Mouse (Mus musculus): Measurements from ENCODE around the gene Trim62. TPM values are rescaled to one million over a fixed set of nuclear protein-coding genes. Genes with fewer than 3 reads are reported as not detected.
"Not testable (repeated sequence)": the region's sequence is repeated elsewhere in the genome, so short reads cannot be mapped to it uniquely, and the experiment has no call there.

Trim62 gene
- polyA plus RNA-seq, 1 experiment from 2014 or later, result 2.6 TPM

- TF ChIP-seq CTCF (IDR thresholded peaks at IDR 0.05; ENCODE audit: low read depth) (no peak), EP300 (optimal IDR thresholded peaks at IDR 0.05) (no peak)
- whole genome bisulfite sequencing, result 43% methylated on average over 2 of the region's 2 CpGs
- H3K36me3 ChIP-seq (ENCODE audit: control insufficient read depth, insufficient read depth, low read length), result no peaks in the 10 kb centered on the region
- no peak overlapping the region for H3K27ac ChIP-seq (replicated peaks)
- H3K4me3 ChIP-seq (ENCODE audit: low read depth, low read length), result no peak overlapping the region
- H3K9ac ChIP-seq (ENCODE audit: low read length), result no peak overlapping the region
- ATAC-seq (ENCODE audit: low FRiP score, low TSS enrichment) (no peak), DNase-seq (ENCODE audit: low spot score) (no peak)
- no peaks in the 10 kb centered on the region for H3K9me3 ChIP-seq (ENCODE audit: control insufficient read depth, low read length)
- no peaks in the 10 kb centered on the region for H3K27me3 ChIP-seq (ENCODE audit: control insufficient read depth, insufficient read depth, low read length)
- H3K4me2 ChIP-seq (replicated peaks; ENCODE audit: low read depth), result no peak overlapping the region
- no peaks in the 10 kb centered on the region for H3K4me1 ChIP-seq (replicated peaks; ENCODE audit: control insufficient read depth, insufficient read depth)
Observed at GRCm38 (mm10) chr4:128857212-128857611, 26.2 kb upstream of the Trim62 start.

- not testable (repeated sequence) for H3K9ac ChIP-seq (ENCODE audit: low read length); H3K9me3 ChIP-seq (ENCODE audit: control insufficient read depth, low read length); ATAC-seq (ENCODE audit: low FRiP score, low TSS enrichment); H3K4me3 ChIP-seq (ENCODE audit: low read depth, low read length); H3K27me3 ChIP-seq (ENCODE audit: control insufficient read depth, insufficient read depth, low read length); H3K36me3 ChIP-seq (ENCODE audit: control insufficient read depth, insufficient read depth, low read length); H3K4me2 ChIP-seq (replicated peaks; ENCODE audit: low read depth); H3K4me1 ChIP-seq (replicated peaks; ENCODE audit: control insufficient read depth, insufficient read depth); H3K27ac ChIP-seq (replicated peaks)
- peak; percentile 81 for TF ChIP-seq CTCF (IDR thresholded peaks at IDR 0.05; ENCODE audit: low read depth)
- peak; percentile 81 for DNase-seq (ENCODE audit: low spot score)
Observed at GRCm38 (mm10) chr4:128858226-128858625, 25.2 kb upstream of the Trim62 start.

GRCm38 (mm10) chr4:128858878-128859277 is 24.5 kb upstream of the Trim62 start:
- H3K4me3 ChIP-seq (ENCODE audit: low read depth, low read length), result no peak overlapping the region
- no peaks in the 10 kb centered on the region for H3K27me3 ChIP-seq (ENCODE audit: control insufficient read depth, insufficient read depth, low read length)
- no peaks in the 10 kb centered on the region for H3K36me3 ChIP-seq (ENCODE audit: control insufficient read depth, insufficient read depth, low read length)
- DNase-seq (ENCODE audit: low spot score) (no peak), ATAC-seq (ENCODE audit: low FRiP score, low TSS enrichment) (no peak)
- no peaks in the 10 kb centered on the region for H3K9me3 ChIP-seq (ENCODE audit: control insufficient read depth, low read length)
- no peak overlapping the region for H3K27ac ChIP-seq (replicated peaks)
- no peak overlapping the region for H3K4me2 ChIP-seq (replicated peaks; ENCODE audit: low read depth)
- peak; percentile 46 for TF ChIP-seq CTCF (IDR thresholded peaks at IDR 0.05; ENCODE audit: low read depth)
- TF ChIP-seq EP300 (optimal IDR thresholded peaks at IDR 0.05), result no peak
- no peaks in the 10 kb centered on the region for H3K4me1 ChIP-seq (replicated peaks; ENCODE audit: control insufficient read depth, insufficient read depth)
- WGBS, result 69% methylated on average over 4 of the region's 4 CpGs
- H3K9ac ChIP-seq (ENCODE audit: low read length), result no peak overlapping the region

DNA sequence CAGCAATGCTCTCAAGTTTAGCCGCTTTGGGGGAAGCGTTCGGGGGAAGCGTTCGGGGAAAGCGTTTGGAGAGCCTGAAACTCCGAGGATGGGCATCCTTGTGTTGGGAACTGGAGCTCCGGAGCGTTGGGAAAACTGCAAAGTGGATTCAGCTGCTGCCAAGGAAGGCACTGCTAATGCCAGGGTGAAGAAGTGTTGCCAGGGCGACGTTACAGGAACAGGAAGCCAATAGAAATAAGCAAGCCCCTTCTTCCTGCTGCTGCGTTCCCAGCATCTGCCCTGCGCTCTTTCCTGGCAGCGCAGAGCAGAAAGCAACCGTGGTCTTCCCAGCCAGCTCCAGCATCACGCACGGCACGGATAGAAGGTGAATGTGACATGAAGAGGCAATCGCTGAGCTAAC is 10.4 kb upstream of the Trim62 start:
- WGBS, result 54% methylated on average over 19 of the region's 19 CpGs
- H3K9me3 ChIP-seq (ENCODE audit: control insufficient read depth, low read length), result no peaks in the 10 kb centered on the region
- no peak overlapping the region for H3K9ac ChIP-seq (ENCODE audit: low read length)
- no peak overlapping the region for H3K27ac ChIP-seq (replicated peaks)
- TF ChIP-seq EP300 (optimal IDR thresholded peaks at IDR 0.05) (no peak), CTCF (IDR thresholded peaks at IDR 0.05; ENCODE audit: low read depth) (no peak)
- ATAC-seq (ENCODE audit: low FRiP score, low TSS enrichment), result no peak
- no peak for DNase-seq (ENCODE audit: low spot score)
- no peak overlapping the region for H3K4me2 ChIP-seq (replicated peaks; ENCODE audit: low read depth)
- H3K36me3 ChIP-seq (ENCODE audit: control insufficient read depth, insufficient read depth, low read length), result no peaks in the 10 kb centered on the region
- H3K4me3 ChIP-seq (ENCODE audit: low read depth, low read length), result no peak overlapping the region
- no peaks in the 10 kb centered on the region for H3K27me3 ChIP-seq (ENCODE audit: control insufficient read depth, insufficient read depth, low read length)
- H3K4me1 ChIP-seq (replicated peaks; ENCODE audit: control insufficient read depth, insufficient read depth), result no peaks in the 10 kb centered on the region

DNA sequence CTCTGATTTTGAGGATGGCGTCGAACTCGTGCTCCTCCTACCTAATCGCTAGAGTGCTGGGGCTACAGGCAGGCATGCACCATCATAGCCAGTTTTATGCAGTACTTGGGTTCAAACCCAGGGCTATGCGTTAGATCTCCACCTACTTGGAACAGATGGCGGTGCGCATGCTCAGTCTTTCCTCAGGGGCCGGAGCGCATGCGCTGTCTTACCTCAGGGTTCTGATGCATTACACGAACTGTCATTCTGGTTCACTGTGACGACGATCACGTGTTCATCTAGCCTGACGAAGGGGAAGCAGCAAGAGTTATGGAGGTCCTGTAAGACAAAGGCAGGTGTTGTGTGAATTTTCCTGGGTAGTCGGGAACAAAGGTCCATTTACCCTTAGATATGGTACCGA is 9.3 kb upstream of the Trim62 start:
- Histone ChIP-seq H3K9ac (ENCODE audit: low read length) (no peak overlapping the region), H3K9me3 (ENCODE audit: control insufficient read depth, low read length) (no peaks in the 10 kb centered on the region), H3K36me3 (ENCODE audit: control insufficient read depth, insufficient read depth, low read length) (no peaks in the 10 kb centered on the region), H3K4me2 (replicated peaks; ENCODE audit: low read depth) (no peak overlapping the region), H3K4me3 (ENCODE audit: low read depth, low read length) (no peak overlapping the region), H3K4me1 (replicated peaks; ENCODE audit: control insufficient read depth, insufficient read depth) (no peaks in the 10 kb centered on the region), H3K27ac (replicated peaks) (no peak overlapping the region), H3K27me3 (ENCODE audit: control insufficient read depth, insufficient read depth, low read length) (no peaks in the 10 kb centered on the region)
- 92% methylated on average over 17 of the region's 17 CpGs for WGBS
- ATAC-seq (ENCODE audit: low FRiP score, low TSS enrichment) (no peak), DNase-seq (ENCODE audit: low spot score) (no peak)
- no peak for TF ChIP-seq EP300 (optimal IDR thresholded peaks at IDR 0.05)
- no peak for TF ChIP-seq CTCF (IDR thresholded peaks at IDR 0.05; ENCODE audit: low read depth)

GRCm38 (mm10) chr4:128875439-128875838 is 7.9 kb upstream of the Trim62 start:
- 89% methylated on average over 11 of the region's 11 CpGs for WGBS
- DNase-seq (ENCODE audit: low spot score) (no peak), ATAC-seq (ENCODE audit: low FRiP score, low TSS enrichment) (no peak)
- no peaks in the 10 kb centered on the region for H3K27me3 ChIP-seq (ENCODE audit: control insufficient read depth, insufficient read depth, low read length)
- no peak overlapping the region for H3K4me2 ChIP-seq (replicated peaks; ENCODE audit: low read depth)
- no peak overlapping the region for H3K9ac ChIP-seq (ENCODE audit: low read length)
- H3K36me3 ChIP-seq (ENCODE audit: control insufficient read depth, insufficient read depth, low read length), result no peaks in the 10 kb centered on the region
- no peak overlapping the region for H3K27ac ChIP-seq (replicated peaks)
- no peaks in the 10 kb centered on the region for H3K9me3 ChIP-seq (ENCODE audit: control insufficient read depth, low read length)
- H3K4me1 ChIP-seq (replicated peaks; ENCODE audit: control insufficient read depth, insufficient read depth), result no peaks in the 10 kb centered on the region
- TF ChIP-seq CTCF (IDR thresholded peaks at IDR 0.05; ENCODE audit: low read depth), result no peak
- TF ChIP-seq EP300 (optimal IDR thresholded peaks at IDR 0.05), result no peak
- no peak overlapping the region for H3K4me3 ChIP-seq (ENCODE audit: low read depth, low read length)
